Mouse (Mus musculus): Measurements from ENCODE around the gene Pcdh15.

The Pcdh15 gene

GRCm38 (mm10) chr10:73326861-73327260 is 227.7 kb downstream of the Pcdh15 start:
- no peak for ATAC-seq (ENCODE audit: insufficient number of reproducible peaks, low FRiP score, low TSS enrichment)

- no peak for ATAC-seq (ENCODE audit: insufficient number of reproducible peaks, low FRiP score, low TSS enrichment)
Observed at GRCm38 (mm10) chr10:73333426-73333825, 234.3 kb downstream of the Pcdh15 start.

- ATAC-seq (ENCODE audit: insufficient number of reproducible peaks, low FRiP score, low TSS enrichment) = no peak
Observed at GRCm38 (mm10) chr10:73379001-73379400, 279.9 kb downstream of the Pcdh15 start.

- no peak for ATAC-seq (ENCODE audit: insufficient number of reproducible peaks, low FRiP score, low TSS enrichment)
Observed at GRCm38 (mm10) chr10:73384003-73384402, 284.9 kb downstream of the Pcdh15 start.

- ATAC-seq (ENCODE audit: insufficient number of reproducible peaks, low FRiP score, low TSS enrichment) = no peak
Observed at GRCm38 (mm10) chr10:73400426-73400825, 301.3 kb downstream of the Pcdh15 start.

- ATAC-seq (ENCODE audit: insufficient number of reproducible peaks, low FRiP score, low TSS enrichment) = no peak
Observed at GRCm38 (mm10) chr10:73425408-73425807, 326.3 kb downstream of the Pcdh15 start.

- ATAC-seq (ENCODE audit: insufficient number of reproducible peaks, low FRiP score, low TSS enrichment) = no peak
Observed at GRCm38 (mm10) chr10:73431345-73431744, 332.2 kb downstream of the Pcdh15 start.

- ATAC-seq (ENCODE audit: insufficient number of reproducible peaks, low FRiP score, low TSS enrichment) = no peak
Observed at GRCm38 (mm10) chr10:73484082-73484481, 384.9 kb downstream of the Pcdh15 start.

- ATAC-seq (ENCODE audit: insufficient number of reproducible peaks, low FRiP score, low TSS enrichment) = no peak
Observed at GRCm38 (mm10) chr10:73491654-73492053, 392.5 kb downstream of the Pcdh15 start.

GRCm38 (mm10) chr10:73514846-73515245 is 415.7 kb downstream of the Pcdh15 start:
- no peak for ATAC-seq (ENCODE audit: insufficient number of reproducible peaks, low FRiP score, low TSS enrichment)

- no peak for ATAC-seq (ENCODE audit: insufficient number of reproducible peaks, low FRiP score, low TSS enrichment)
Observed at GRCm38 (mm10) chr10:73515742-73516141, 416.6 kb downstream of the Pcdh15 start.

GRCm38 (mm10) chr10:73519438-73519837 is 420.3 kb downstream of the Pcdh15 start:
- ATAC-seq (ENCODE audit: insufficient number of reproducible peaks, low FRiP score, low TSS enrichment) = no peak

GRCm38 (mm10) chr10:73552831-73553230 is 453.7 kb downstream of the Pcdh15 start:
- ATAC-seq (ENCODE audit: insufficient number of reproducible peaks, low FRiP score, low TSS enrichment) = no peak

GRCm38 (mm10) chr10:73564216-73564615 is 465.1 kb downstream of the Pcdh15 start:
- ATAC-seq (ENCODE audit: insufficient number of reproducible peaks, low FRiP score, low TSS enrichment) = no peak

- ATAC-seq (ENCODE audit: insufficient number of reproducible peaks, low FRiP score, low TSS enrichment) = no peak
Observed at GRCm38 (mm10) chr10:73574711-73575297, 475.7 kb downstream of the Pcdh15 start.

GRCm38 (mm10) chr10:73667501-73667900 is 568.4 kb downstream of the Pcdh15 start:
- ATAC-seq (ENCODE audit: insufficient number of reproducible peaks, low FRiP score, low TSS enrichment) = no peak

GRCm38 (mm10) chr10:73700519-73701286 is 601.6 kb downstream of the Pcdh15 start:
- no peak for ATAC-seq (ENCODE audit: insufficient number of reproducible peaks, low FRiP score, low TSS enrichment)

GRCm38 (mm10) chr10:73725566-73726240 is 626.6 kb downstream of the Pcdh15 start:
- no peak for ATAC-seq (ENCODE audit: insufficient number of reproducible peaks, low FRiP score, low TSS enrichment)

GRCm38 (mm10) chr10:73733246-73733645 is 634.1 kb downstream of the Pcdh15 start:
- no peak for ATAC-seq (ENCODE audit: insufficient number of reproducible peaks, low FRiP score, low TSS enrichment)

GRCm38 (mm10) chr10:73749021-73749420 is 649.9 kb downstream of the Pcdh15 start:
- ATAC-seq (ENCODE audit: insufficient number of reproducible peaks, low FRiP score, low TSS enrichment) = no peak

GRCm38 (mm10) chr10:73753876-73754275 is 654.7 kb downstream of the Pcdh15 start:
- no peak for ATAC-seq (ENCODE audit: insufficient number of reproducible peaks, low FRiP score, low TSS enrichment)
